Mouse (Mus musculus) G1E (cell line): ENCODE measurements at regions not wholly inside any gene's neighbourhood (a gene's known extent, or its start where the extent isn't known, plus 50 kb on each side); places are given as distances from the start of the nearest gene placed in this dataset.
A peak's percentile ranks its signal among the peaks of the same experiment; 100 is the strongest.

ENCODE experiments used
- ATAC-seq: 2 replicates; pipeline ENCODE4 v1.8.0; 2016; ENCODE audit warnings: mild to moderate bottlenecking; ENCODE audit not compliant: insufficient number of reproducible peaks, poor library complexity, low FRiP score, severe bottlenecking; ENCODE audit errors: extremely low read depth
- DNase-seq: peaks from one replicate; pipeline ENCODE4 v3.0.0; 2012; ENCODE audit warnings: low spot score
- H3K27me3 ChIP-seq: 2 replicates; pipeline ENCODE4 v1.6.1; 2012; ENCODE audit warnings: mild to moderate bottlenecking, low read length, inconsistent platforms; ENCODE audit not compliant: insufficient read depth
- H3K36me3 ChIP-seq: replicated peaks from 2 replicates; pipeline ENCODE3; 2012; ENCODE audit warnings: mild to moderate bottlenecking, inconsistent platforms
- H3K4me1 ChIP-seq: 2 replicates; pipeline ENCODE4 v1.6.1; 2012; ENCODE audit warnings: low read depth, low read length, inconsistent platforms, mixed read lengths; ENCODE audit not compliant: insufficient read depth
- H3K4me3 ChIP-seq: 2 replicates; pipeline ENCODE4 v1.5.1; 2012; ENCODE audit warnings: low read depth, mild to moderate bottlenecking, inconsistent platforms, low read length, moderate library complexity, mixed read lengths
- H3K9me3 ChIP-seq: replicated peaks from 2 replicates; pipeline ENCODE4 v1.6.1; 2012; ENCODE audit warnings: inconsistent platforms
- CTCF ChIP-seq: IDR thresholded peaks from 2 replicates; pipeline ENCODE4 v1.5.1; 2012; ENCODE audit warnings: low read depth, low read length, inconsistent platforms, mixed read lengths
- GATA1 ChIP-seq: IDR thresholded peaks from 2 replicates; pipeline ENCODE4 v1.6.1; 2012; ENCODE audit warnings: borderline replicate concordance, low read length, inconsistent platforms, mixed read lengths
- GATA2 ChIP-seq: IDR thresholded peaks from 2 replicates; pipeline ENCODE4 v1.6.1; 2012; ENCODE audit warnings: low read depth, low read length, inconsistent platforms, borderline replicate concordance
- POLR2AphosphoS5 ChIP-seq: IDR thresholded peaks from 2 replicates; pipeline ENCODE4 v1.6.1; 2012; ENCODE audit warnings: low read depth, low read length, inconsistent platforms; ENCODE audit not compliant: insufficient replicate concordance
- TAL1 ChIP-seq: conservative IDR thresholded peaks from 2 replicates; pipeline ENCODE4 v1.6.1; 2012; ENCODE audit warnings: low read depth, low read length, inconsistent platforms, mixed read lengths

DNA sequence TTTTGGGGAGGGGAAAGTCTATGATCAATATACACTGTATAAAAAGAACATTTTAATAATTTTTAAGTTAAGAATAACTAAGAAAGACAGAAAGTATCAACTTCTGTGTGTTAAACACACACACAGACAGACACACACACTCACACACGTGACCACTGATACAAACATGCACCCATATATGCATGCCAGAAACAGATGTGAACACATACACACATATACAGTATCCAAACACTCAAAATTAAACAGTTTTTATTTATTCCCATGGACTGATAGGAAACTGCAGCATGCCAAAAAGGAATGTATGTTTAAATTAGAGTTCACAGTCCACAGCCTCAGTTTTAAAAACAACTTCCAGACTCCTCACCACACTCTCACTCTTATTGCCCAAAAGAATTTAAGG is 203.4 kb upstream of the Tbl1x start:
- Histone ChIP-seq H3K9me3 (no peaks in the 10 kb centered on the region), H3K27me3 (no peaks in the 10 kb centered on the region), H3K36me3 (no peaks in the 10 kb centered on the region), H3K4me3 (no peak overlapping the region), H3K4me1 (no peaks in the 10 kb centered on the region)
- DNase-seq (no peak), ATAC-seq (no peak)
- TF ChIP-seq GATA2 (no peak), TAL1 (no peak), POLR2AphosphoS5 (no peak), CTCF (no peak), GATA1 (no peak)

- no peaks in the 10 kb centered on the region for H3K9me3 ChIP-seq
- H3K27me3 ChIP-seq = no peaks in the 10 kb centered on the region
- ATAC-seq = no peak
- H3K4me1 ChIP-seq = no peaks in the 10 kb centered on the region
- DNase-seq = peak; percentile 1
- no peak for TF ChIP-seq CTCF
- TF ChIP-seq GATA2 = no peak
- no peak for TF ChIP-seq TAL1
- TF ChIP-seq GATA1 = no peak
- no peaks in the 10 kb centered on the region for H3K36me3 ChIP-seq
- H3K4me3 ChIP-seq = no peak overlapping the region
Observed at GRCm38 (mm10) chrX:77314384-77314783, 196.4 kb upstream of the Tbl1x start.

GRCm38 (mm10) chrX:77323644-77324043 is 187.2 kb upstream of the Tbl1x start:
- Histone ChIP-seq H3K27me3 (no peaks in the 10 kb centered on the region), H3K4me1 (no peaks in the 10 kb centered on the region), H3K36me3 (no peaks in the 10 kb centered on the region), H3K4me3 (no peak overlapping the region), H3K9me3 (no peaks in the 10 kb centered on the region)
- DNase-seq (no peak), ATAC-seq (no peak)
- TF ChIP-seq TAL1 = no peak
- TF ChIP-seq GATA1 = no peak
- no peak for TF ChIP-seq CTCF
- no peak for TF ChIP-seq GATA2
- TF ChIP-seq POLR2AphosphoS5 = no peak

GRCm38 (mm10) chrX:77353181-77353580 is 157.6 kb upstream of the Tbl1x start:
- H3K4me1 ChIP-seq = no peaks in the 10 kb centered on the region
- H3K36me3 ChIP-seq = no peaks in the 10 kb centered on the region
- no peak overlapping the region for H3K4me3 ChIP-seq
- no peaks in the 10 kb centered on the region for H3K9me3 ChIP-seq
- TF ChIP-seq TAL1 (no peak), GATA2 (no peak), GATA1 (no peak), POLR2AphosphoS5 (no peak), CTCF (no peak)
- H3K27me3 ChIP-seq = no peaks in the 10 kb centered on the region
- DNase-seq (no peak), ATAC-seq (no peak)

- no peak overlapping the region for H3K4me3 ChIP-seq
- TF ChIP-seq POLR2AphosphoS5 (no peak), TAL1 (no peak), GATA2 (no peak), CTCF (no peak), GATA1 (no peak)
- ATAC-seq (no peak), DNase-seq (no peak)
- no peaks in the 10 kb centered on the region for H3K36me3 ChIP-seq
- H3K27me3 ChIP-seq = no peaks in the 10 kb centered on the region
- H3K9me3 ChIP-seq = no peaks in the 10 kb centered on the region
- no peaks in the 10 kb centered on the region for H3K4me1 ChIP-seq
Observed at GRCm38 (mm10) chrX:77360551-77360950, 150.3 kb upstream of the Tbl1x start.

GRCm38 (mm10) chrX:77361106-77361505 is 149.7 kb upstream of the Tbl1x start:
- no peaks in the 10 kb centered on the region for H3K9me3 ChIP-seq
- H3K4me1 ChIP-seq = no peaks in the 10 kb centered on the region
- DNase-seq = no peak
- H3K4me3 ChIP-seq = no peak overlapping the region
- no peaks in the 10 kb centered on the region for H3K36me3 ChIP-seq
- no peaks in the 10 kb centered on the region for H3K27me3 ChIP-seq
- no peak for TF ChIP-seq GATA2
- no peak for TF ChIP-seq POLR2AphosphoS5
- TF ChIP-seq GATA1 = no peak
- TF ChIP-seq CTCF = no peak
- no peak for TF ChIP-seq TAL1
- ATAC-seq = no peak

DNA sequence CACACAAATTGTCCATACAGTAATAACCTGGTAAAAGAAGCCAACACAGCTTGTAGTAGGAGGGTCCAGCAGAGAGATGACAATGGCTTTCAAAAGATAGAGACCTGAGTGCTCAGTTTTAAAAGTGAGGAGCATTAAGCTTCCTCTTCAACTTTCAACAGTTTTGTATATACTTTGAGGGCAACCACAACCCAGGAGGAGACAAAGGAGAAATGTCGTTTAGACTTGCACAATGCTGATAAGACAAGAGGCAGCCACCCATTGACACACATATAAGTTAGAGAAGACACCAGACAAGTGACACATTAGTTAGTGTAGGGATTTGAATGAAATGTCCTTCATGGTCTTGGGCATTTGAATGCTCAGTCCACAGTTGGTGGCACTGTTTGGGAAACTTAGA is 147.2 kb upstream of the Tbl1x start:
- ATAC-seq (no peak), DNase-seq (no peak)

More for the DNA sequence above, 147.2 kb upstream of the Tbl1x start:
- Histone ChIP-seq H3K27me3 (no peaks in the 10 kb centered on the region), H3K36me3 (no peaks in the 10 kb centered on the region), H3K9me3 (no peaks in the 10 kb centered on the region), H3K4me3 (no peak overlapping the region), H3K4me1 (no peaks in the 10 kb centered on the region)
- no peak for TF ChIP-seq GATA2
- no peak for TF ChIP-seq CTCF
- no peak for TF ChIP-seq POLR2AphosphoS5
- no peak for TF ChIP-seq TAL1
- TF ChIP-seq GATA1 = no peak
